Mouse (Mus musculus): ENCODE results near the gene Tbc1d10a. TPM values are rescaled to one million over a fixed set of nuclear protein-coding genes. Genes with fewer than 3 reads are reported as not detected.

Gene Tbc1d10a
- total and polyA plus RNA-seq, 2 experiments, result 22.9 to 23.4 TPM

- no peak for DNase-seq (ENCODE audit: extremely low read depth, low read depth, low spot score)
- H3K27ac ChIP-seq (replicated peaks; ENCODE audit: insufficient read depth, low read depth, low read length), result no peak overlapping the region
- no peaks in the 10 kb centered on the region for H3K79me2 ChIP-seq (ENCODE audit: control insufficient read depth, insufficient read depth, low read length)
- peak overlapping the region; percentile 36; the same call in 1 of the 2 replicates for H3K4me3 ChIP-seq (ENCODE audit: insufficient read depth, low read depth, low read length)
- no peak overlapping the region for H3K9ac ChIP-seq (ENCODE audit: low read depth, low read length)
- no peaks in the 10 kb centered on the region for H3K27me3 ChIP-seq (ENCODE audit: control insufficient read depth, insufficient read depth, low read length)
- no peaks in the 10 kb centered on the region for H3K36me3 ChIP-seq (ENCODE audit: control insufficient read depth, insufficient read depth, low read length)
- H3K4me1 ChIP-seq (ENCODE audit: control insufficient read depth, insufficient read depth, low read length), result no peaks in the 10 kb centered on the region
- TF ChIP-seq CTCF (IDR thresholded peaks at IDR 0.05; ENCODE audit: low read depth, low read length) (0 out of 2 replicates have a peak, but pooled peaks have one; percentile 6), POLR2A (IDR thresholded peaks at IDR 0.05; ENCODE audit: extremely low read depth, insufficient read depth, low read length) (no peak)
- WGBS, result 81% methylated on average over 18 of the region's 18 CpGs
Measured at GRCm38 (mm10) chr11:4237389-4237912, 50.9 kb downstream of the Tbc1d10a start.

DNA sequence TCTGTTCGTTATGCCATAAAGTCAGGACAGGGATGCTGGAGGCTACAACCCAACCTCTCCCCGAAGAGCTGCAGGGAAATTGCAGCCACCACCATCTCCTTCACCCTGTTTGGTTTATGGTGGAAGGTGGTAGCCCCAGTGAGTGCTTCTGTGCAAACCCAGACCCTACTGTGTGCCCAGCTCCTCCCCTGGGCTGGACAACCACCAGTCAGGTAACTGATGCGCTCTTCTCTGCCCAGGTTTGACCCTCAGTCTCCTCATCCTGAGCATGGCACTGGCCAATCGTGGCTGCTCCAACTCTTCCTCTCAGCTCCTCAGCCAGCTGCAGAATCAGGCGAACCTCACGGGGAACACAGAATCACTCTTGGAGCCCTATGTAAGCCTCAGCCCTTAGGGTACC is 51.6 kb downstream of the Tbc1d10a start:
- Histone ChIP-seq H3K4me1 (ENCODE audit: control insufficient read depth, insufficient read depth, low read length) (no peaks in the 10 kb centered on the region), H3K36me3 (ENCODE audit: control insufficient read depth, insufficient read depth, low read length) (no peaks in the 10 kb centered on the region), H3K27me3 (ENCODE audit: control insufficient read depth, insufficient read depth, low read length) (no peaks in the 10 kb centered on the region), H3K4me3 (ENCODE audit: insufficient read depth, low read depth, low read length) (no peak overlapping the region), H3K9ac (ENCODE audit: low read depth, low read length) (no peak overlapping the region), H3K79me2 (ENCODE audit: control insufficient read depth, insufficient read depth, low read length) (no peaks in the 10 kb centered on the region), H3K27ac (replicated peaks; ENCODE audit: insufficient read depth, low read depth, low read length) (no peak overlapping the region)
- TF ChIP-seq CTCF (IDR thresholded peaks at IDR 0.05; ENCODE audit: low read depth, low read length) (no peak), POLR2A (IDR thresholded peaks at IDR 0.05; ENCODE audit: extremely low read depth, insufficient read depth, low read length) (no peak)
- 96% methylated on average over 6 of the region's 6 CpGs for WGBS
- no peak for DNase-seq (ENCODE audit: extremely low read depth, low read depth, low spot score)

- no peaks in the 10 kb centered on the region; the same call in 1 of the 2 replicates for H3K4me1 ChIP-seq (ENCODE audit: control insufficient read depth, insufficient read depth, low read length)
- no peaks in the 10 kb centered on the region for H3K79me2 ChIP-seq (ENCODE audit: control insufficient read depth, insufficient read depth, low read length)
- no peak overlapping the region for H3K4me3 ChIP-seq (ENCODE audit: insufficient read depth, low read depth, low read length)
- H3K9ac ChIP-seq (ENCODE audit: low read depth, low read length), result no peak overlapping the region
- WGBS, result 93% methylated on average over 23 of the region's 23 CpGs
- H3K27ac ChIP-seq (replicated peaks; ENCODE audit: insufficient read depth, low read depth, low read length), result no peak overlapping the region
- DNase-seq (ENCODE audit: extremely low read depth, low read depth, low spot score), result no peak
- no peaks in the 10 kb centered on the region for H3K27me3 ChIP-seq (ENCODE audit: control insufficient read depth, insufficient read depth, low read length)
- no peaks in the 10 kb centered on the region for H3K36me3 ChIP-seq (ENCODE audit: control insufficient read depth, insufficient read depth, low read length)
- TF ChIP-seq POLR2A (IDR thresholded peaks at IDR 0.05; ENCODE audit: extremely low read depth, insufficient read depth, low read length), result no peak
- no peak for TF ChIP-seq CTCF (IDR thresholded peaks at IDR 0.05; ENCODE audit: low read depth, low read length)
Measured at GRCm38 (mm10) chr11:4239691-4240090, 53.1 kb downstream of the Tbc1d10a start.

DNA sequence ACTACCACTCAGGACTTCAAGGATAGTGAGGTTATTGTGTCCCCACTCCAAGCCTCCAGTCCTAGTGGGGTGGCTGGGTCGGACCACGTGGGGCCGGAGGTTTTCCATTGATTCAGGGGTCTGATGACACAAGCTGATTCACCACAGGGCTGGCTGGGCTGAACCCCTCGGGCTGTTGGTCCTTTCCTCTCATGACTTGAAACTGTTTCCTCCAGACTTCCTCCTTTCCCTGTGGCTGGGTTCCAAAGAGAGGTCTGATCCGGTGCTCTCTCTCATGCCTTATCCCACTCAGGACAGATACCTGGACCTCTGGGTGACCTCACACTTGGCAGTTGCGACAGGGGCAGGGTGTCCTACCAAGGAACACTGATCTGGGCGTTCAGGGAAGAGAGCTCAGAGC is 53.6 kb downstream of the Tbc1d10a start:
- no peak overlapping the region for H3K27ac ChIP-seq (replicated peaks; ENCODE audit: insufficient read depth, low read depth, low read length)
- H3K9ac ChIP-seq (ENCODE audit: low read depth, low read length), result no peak overlapping the region
- H3K27me3 ChIP-seq (ENCODE audit: control insufficient read depth, insufficient read depth, low read length), result no peaks in the 10 kb centered on the region
- no peaks in the 10 kb centered on the region for H3K79me2 ChIP-seq (ENCODE audit: control insufficient read depth, insufficient read depth, low read length)
- no peak overlapping the region for H3K4me3 ChIP-seq (ENCODE audit: insufficient read depth, low read depth, low read length)
- H3K4me1 ChIP-seq (ENCODE audit: control insufficient read depth, insufficient read depth, low read length), result no peaks in the 10 kb centered on the region; the same call in 1 of the 2 replicates
- WGBS, result 76% methylated on average over 7 of the region's 7 CpGs
- TF ChIP-seq POLR2A (IDR thresholded peaks at IDR 0.05; ENCODE audit: extremely low read depth, insufficient read depth, low read length), result no peak
- TF ChIP-seq CTCF (IDR thresholded peaks at IDR 0.05; ENCODE audit: low read depth, low read length), result no peak
- no peak for DNase-seq (ENCODE audit: extremely low read depth, low read depth, low spot score)
- no peaks in the 10 kb centered on the region for H3K36me3 ChIP-seq (ENCODE audit: control insufficient read depth, insufficient read depth, low read length)

DNA sequence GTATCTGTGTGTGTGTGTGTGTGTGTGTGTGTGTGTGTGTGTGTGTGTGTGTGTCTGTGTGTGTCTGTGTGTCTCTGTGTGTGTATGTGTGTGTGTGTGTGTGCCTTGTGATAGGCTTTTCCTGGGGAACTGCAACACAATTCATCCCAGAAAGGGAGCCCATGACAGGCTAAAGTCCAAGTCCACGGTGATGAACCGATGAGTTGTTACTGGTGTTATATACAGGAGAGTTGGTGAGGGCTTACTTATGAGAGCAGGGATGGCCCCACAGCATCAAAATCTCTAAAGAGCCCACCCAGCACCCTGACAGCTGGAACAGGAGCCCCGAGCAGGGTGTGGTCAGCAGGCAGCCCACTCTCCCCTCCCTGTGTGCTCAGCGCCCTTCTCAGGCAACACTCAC is 54.6 kb downstream of the Tbc1d10a start:
- no peak for DNase-seq (ENCODE audit: extremely low read depth, low read depth, low spot score)
- 57% methylated on average over 4 of the region's 4 CpGs for WGBS
- H3K4me3 ChIP-seq (ENCODE audit: insufficient read depth, low read depth, low read length), result no peak overlapping the region
- TF ChIP-seq POLR2A (IDR thresholded peaks at IDR 0.05; ENCODE audit: extremely low read depth, insufficient read depth, low read length) (no peak), CTCF (IDR thresholded peaks at IDR 0.05; ENCODE audit: low read depth, low read length) (no peak)
- H3K36me3 ChIP-seq (ENCODE audit: control insufficient read depth, insufficient read depth, low read length), result no peaks in the 10 kb centered on the region
- no peak overlapping the region for H3K9ac ChIP-seq (ENCODE audit: low read depth, low read length)
- H3K27ac ChIP-seq (replicated peaks; ENCODE audit: insufficient read depth, low read depth, low read length), result no peak overlapping the region
- H3K27me3 ChIP-seq (ENCODE audit: control insufficient read depth, insufficient read depth, low read length), result no peaks in the 10 kb centered on the region
- no peaks in the 10 kb centered on the region; the same call in 1 of the 2 replicates for H3K4me1 ChIP-seq (ENCODE audit: control insufficient read depth, insufficient read depth, low read length)
- no peaks in the 10 kb centered on the region for H3K79me2 ChIP-seq (ENCODE audit: control insufficient read depth, insufficient read depth, low read length)

DNA sequence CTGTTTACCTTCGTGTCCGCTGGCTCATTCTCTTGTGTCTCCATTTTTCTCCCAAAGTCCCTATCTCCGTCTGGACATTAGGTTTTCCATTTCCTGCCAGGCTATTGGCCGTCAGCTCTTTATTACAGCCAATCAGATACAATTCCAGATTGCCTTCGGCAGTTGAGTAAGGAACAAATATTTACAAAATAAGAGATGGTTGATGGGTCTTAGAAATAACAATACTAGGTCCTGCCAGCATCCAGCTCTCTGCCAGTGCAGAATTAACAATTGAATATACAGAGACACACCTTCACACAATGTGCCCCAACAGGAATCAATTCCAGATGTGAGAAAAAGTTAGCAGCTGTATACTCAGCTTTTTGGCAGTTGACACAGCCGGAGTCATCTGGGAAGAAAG is 59.5 kb downstream of the Tbc1d10a start:
- WGBS, result 65% methylated on average over 6 of the region's 6 CpGs
- Histone ChIP-seq H3K4me3 (ENCODE audit: insufficient read depth, low read depth, low read length) (no peak overlapping the region), H3K27ac (replicated peaks; ENCODE audit: insufficient read depth, low read depth, low read length) (no peak overlapping the region), H3K9ac (ENCODE audit: low read depth, low read length) (no peak overlapping the region), H3K4me1 (ENCODE audit: control insufficient read depth, insufficient read depth, low read length) (no peaks in the 10 kb centered on the region; the same call in 1 of the 2 replicates), H3K27me3 (ENCODE audit: control insufficient read depth, insufficient read depth, low read length) (no peaks in the 10 kb centered on the region), H3K36me3 (ENCODE audit: control insufficient read depth, insufficient read depth, low read length) (no peaks in the 10 kb centered on the region), H3K79me2 (ENCODE audit: control insufficient read depth, insufficient read depth, low read length) (no peaks in the 10 kb centered on the region)
- TF ChIP-seq CTCF (IDR thresholded peaks at IDR 0.05; ENCODE audit: low read depth, low read length), result no peak
- TF ChIP-seq POLR2A (IDR thresholded peaks at IDR 0.05; ENCODE audit: extremely low read depth, insufficient read depth, low read length), result no peak
- DNase-seq (ENCODE audit: extremely low read depth, low read depth, low spot score), result no peak

Data from liver, adult 2 months (tissue).